Mouse (Mus musculus): ENCODE measurements at regions not wholly inside any gene's neighbourhood (a gene's known extent, or its start where the extent isn't known, plus 50 kb on each side); places are given as distances from the start of the nearest gene placed in this dataset.

- no peak for TF ChIP-seq POLR2A (IDR thresholded peaks at IDR 0.05; ENCODE audit: low read depth, low read length)
- TF ChIP-seq CTCF (IDR thresholded peaks at IDR 0.05; ENCODE audit: extremely low read depth, insufficient read depth, insufficient read length, insufficient replicate concordance), result no peak
- H3K27ac ChIP-seq (ENCODE audit: insufficient read depth, low read length), result no peak overlapping the region
- 80% methylated on average over 7 of the region's 7 CpGs for WGBS
- no peaks in the 10 kb centered on the region for H3K4me1 ChIP-seq (ENCODE audit: control insufficient read depth, insufficient read depth, insufficient read length)
- DNase-seq (ENCODE audit: low read depth in 1 of 2, low spot score in 2 of 2), result no peak
- no peaks in the 10 kb centered on the region for H3K36me3 ChIP-seq (ENCODE audit: control insufficient read depth, insufficient read depth, low read length)
- H3K4me3 ChIP-seq (ENCODE audit: extremely low read depth, insufficient read depth, insufficient read length), result no peak overlapping the region
- no peaks in the 10 kb centered on the region for H3K27me3 ChIP-seq (ENCODE audit: control insufficient read depth, insufficient read depth, low read length)
Observed at GRCm38 (mm10) chr12:117389516-117390347, 126.5 kb upstream of the Rapgef5 start.

GRCm38 (mm10) chr12:117397512-117397911 is 118.8 kb upstream of the Rapgef5 start:
- no peaks in the 10 kb centered on the region for H3K27me3 ChIP-seq (ENCODE audit: control insufficient read depth, insufficient read depth, low read length)
- 75% methylated on average over 3 of the region's 3 CpGs for WGBS

DNA sequence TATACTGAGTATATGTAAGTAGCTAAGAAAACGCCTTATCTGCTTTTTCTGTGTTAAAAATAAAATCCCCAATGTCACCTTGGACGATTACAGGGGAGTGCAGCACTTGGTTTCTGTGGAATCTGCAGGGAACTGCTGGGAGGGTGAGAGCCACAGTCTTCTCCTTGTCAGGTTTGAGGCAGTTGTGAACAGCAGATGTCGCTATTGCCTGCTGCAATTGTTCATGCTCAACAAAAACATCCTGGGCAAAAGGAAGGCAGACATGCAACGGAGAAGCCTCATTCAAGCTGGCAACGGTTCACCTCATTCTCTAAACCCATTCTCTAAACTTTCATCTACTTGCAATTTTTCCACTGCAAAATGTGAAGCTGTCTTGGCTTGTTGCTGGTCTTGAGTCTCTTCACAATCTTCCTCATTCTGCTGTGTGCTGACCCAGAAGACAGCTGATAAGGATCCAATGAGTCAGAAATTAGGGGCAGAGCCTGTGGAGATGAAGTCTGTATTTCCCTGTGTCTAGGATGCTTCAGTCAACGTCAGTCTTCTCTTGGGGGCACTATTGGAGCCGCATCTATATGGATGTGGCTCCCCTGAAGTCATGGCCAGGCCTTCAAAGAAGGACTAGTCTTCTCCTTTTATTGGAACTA is 112.6 kb upstream of the Rapgef5 start:
- H3K4me3 ChIP-seq (ENCODE audit: extremely low read depth, insufficient read depth, insufficient read length), result no peak overlapping the region
- TF ChIP-seq POLR2A (IDR thresholded peaks at IDR 0.05; ENCODE audit: low read depth, low read length), result no peak
- TF ChIP-seq CTCF (IDR thresholded peaks at IDR 0.05; ENCODE audit: extremely low read depth, insufficient read depth, insufficient read length, insufficient replicate concordance), result peak; percentile 67; the same call in 1 of the 2 replicates
- peak; percentile 21 to 61 for DNase-seq (ENCODE audit: low read depth in 1 of 2, low spot score in 2 of 2)
- H3K4me1 ChIP-seq (ENCODE audit: control insufficient read depth, insufficient read depth, insufficient read length), result no peaks in the 10 kb centered on the region
- no peaks in the 10 kb centered on the region for H3K36me3 ChIP-seq (ENCODE audit: control insufficient read depth, insufficient read depth, low read length)
- no peak overlapping the region for H3K27ac ChIP-seq (ENCODE audit: insufficient read depth, low read length)
- H3K27me3 ChIP-seq (ENCODE audit: control insufficient read depth, insufficient read depth, low read length), result no peaks in the 10 kb centered on the region
- 14% methylated on average over 7 of the region's 7 CpGs for WGBS

More at GRCm38 (mm10) chr12:117397512-117397911, 118.8 kb upstream of the Rapgef5 start:
- no peaks in the 10 kb centered on the region for H3K36me3 ChIP-seq (ENCODE audit: control insufficient read depth, insufficient read depth, low read length)
- no peak for DNase-seq (ENCODE audit: low read depth in 1 of 2, low spot score in 2 of 2)
- no peak overlapping the region for H3K4me3 ChIP-seq (ENCODE audit: extremely low read depth, insufficient read depth, insufficient read length)
- no peak overlapping the region for H3K27ac ChIP-seq (ENCODE audit: insufficient read depth, low read length)
- H3K4me1 ChIP-seq (ENCODE audit: control insufficient read depth, insufficient read depth, insufficient read length), result no peaks in the 10 kb centered on the region
- TF ChIP-seq POLR2A (IDR thresholded peaks at IDR 0.05; ENCODE audit: low read depth, low read length) (no peak), CTCF (IDR thresholded peaks at IDR 0.05; ENCODE audit: extremely low read depth, insufficient read depth, insufficient read length, insufficient replicate concordance) (no peak)

DNA sequence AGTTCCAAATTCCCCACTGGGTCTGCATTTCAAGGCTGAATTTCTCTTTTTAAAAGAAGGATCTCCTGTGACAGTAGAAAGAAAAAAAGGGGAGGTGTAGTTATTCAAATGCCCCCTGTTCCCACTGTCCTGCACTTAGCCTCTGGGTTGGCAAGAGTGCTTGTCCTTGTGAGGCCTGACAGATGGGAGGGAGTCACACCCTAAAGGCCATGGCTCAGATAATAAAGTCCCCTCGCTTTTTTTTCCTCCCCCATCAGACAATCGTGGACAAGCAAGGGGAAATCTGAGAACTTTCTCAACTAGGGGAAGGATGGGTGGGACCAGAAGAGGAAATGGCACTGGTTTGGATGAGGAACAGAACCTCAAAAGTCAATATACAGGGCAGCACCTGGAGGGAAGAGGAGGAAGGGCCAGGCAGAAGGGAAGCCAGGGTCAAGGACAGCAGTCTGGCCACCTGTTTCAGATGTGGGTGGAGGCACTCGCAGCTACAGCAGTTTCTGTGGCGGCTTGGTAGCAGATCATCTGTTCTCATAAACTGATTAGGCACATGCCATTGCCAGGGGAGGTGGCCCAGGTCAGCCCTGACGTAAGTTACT is 112.0 kb upstream of the Rapgef5 start:
- no peak overlapping the region for H3K4me3 ChIP-seq (ENCODE audit: extremely low read depth, insufficient read depth, insufficient read length)
- no peaks in the 10 kb centered on the region for H3K36me3 ChIP-seq (ENCODE audit: control insufficient read depth, insufficient read depth, low read length)
- H3K4me1 ChIP-seq (ENCODE audit: control insufficient read depth, insufficient read depth, insufficient read length), result no peaks in the 10 kb centered on the region
- no peak for TF ChIP-seq CTCF (IDR thresholded peaks at IDR 0.05; ENCODE audit: extremely low read depth, insufficient read depth, insufficient read length, insufficient replicate concordance)
- TF ChIP-seq POLR2A (IDR thresholded peaks at IDR 0.05; ENCODE audit: low read depth, low read length), result no peak
- no peaks in the 10 kb centered on the region for H3K27me3 ChIP-seq (ENCODE audit: control insufficient read depth, insufficient read depth, low read length)
- no peak overlapping the region for H3K27ac ChIP-seq (ENCODE audit: insufficient read depth, low read length)
- DNase-seq (ENCODE audit: low read depth in 1 of 2, low spot score in 2 of 2), result no peak
- WGBS, result 36% methylated on average over 5 of the region's 5 CpGs

GRCm38 (mm10) chr12:117406832-117407231 is 109.4 kb upstream of the Rapgef5 start:
- no peak for DNase-seq (ENCODE audit: low read depth in 1 of 2, low spot score in 2 of 2)

GRCm38 (mm10) chr12:117410604-117411003 is 105.7 kb upstream of the Rapgef5 start:
- Histone ChIP-seq H3K27me3 (ENCODE audit: control insufficient read depth, insufficient read depth, low read length) (no peaks in the 10 kb centered on the region), H3K27ac (ENCODE audit: insufficient read depth, low read length) (no peak overlapping the region), H3K4me1 (ENCODE audit: control insufficient read depth, insufficient read depth, insufficient read length) (no peaks in the 10 kb centered on the region), H3K4me3 (ENCODE audit: extremely low read depth, insufficient read depth, insufficient read length) (no peak overlapping the region), H3K36me3 (ENCODE audit: control insufficient read depth, insufficient read depth, low read length) (no peaks in the 10 kb centered on the region)
- no peak for TF ChIP-seq CTCF (IDR thresholded peaks at IDR 0.05; ENCODE audit: extremely low read depth, insufficient read depth, insufficient read length, insufficient replicate concordance)
- TF ChIP-seq POLR2A (IDR thresholded peaks at IDR 0.05; ENCODE audit: low read depth, low read length), result no peak
- WGBS, result 0% methylated on average over 1 of the region's 1 CpGs
- DNase-seq (ENCODE audit: low read depth in 1 of 2, low spot score in 2 of 2), result no peak

More at GRCm38 (mm10) chr12:117406832-117407231, 109.4 kb upstream of the Rapgef5 start:
- no peaks in the 10 kb centered on the region for H3K4me1 ChIP-seq (ENCODE audit: control insufficient read depth, insufficient read depth, insufficient read length)
- TF ChIP-seq CTCF (IDR thresholded peaks at IDR 0.05; ENCODE audit: extremely low read depth, insufficient read depth, insufficient read length, insufficient replicate concordance), result no peak
- TF ChIP-seq POLR2A (IDR thresholded peaks at IDR 0.05; ENCODE audit: low read depth, low read length), result no peak
- no peaks in the 10 kb centered on the region for H3K36me3 ChIP-seq (ENCODE audit: control insufficient read depth, insufficient read depth, low read length)
- no peaks in the 10 kb centered on the region for H3K27me3 ChIP-seq (ENCODE audit: control insufficient read depth, insufficient read depth, low read length)
- 74% methylated on average over 9 of the region's 9 CpGs for WGBS
- H3K4me3 ChIP-seq (ENCODE audit: extremely low read depth, insufficient read depth, insufficient read length), result no peak overlapping the region
- H3K27ac ChIP-seq (ENCODE audit: insufficient read depth, low read length), result no peak overlapping the region
